Mouse (Mus musculus) cerebellum, adult 11 months (tissue): Measurements from ENCODE around the gene Ooep.
"Not testable (repeated sequence)": the region's sequence is repeated elsewhere in the genome, so short reads cannot be mapped to it uniquely, and the experiment has no call there.

Experiments
- DNase-seq: peaks from one replicate; pipeline ENCODE4 v3.0.0; 2022

Gene Ooep

DNA sequence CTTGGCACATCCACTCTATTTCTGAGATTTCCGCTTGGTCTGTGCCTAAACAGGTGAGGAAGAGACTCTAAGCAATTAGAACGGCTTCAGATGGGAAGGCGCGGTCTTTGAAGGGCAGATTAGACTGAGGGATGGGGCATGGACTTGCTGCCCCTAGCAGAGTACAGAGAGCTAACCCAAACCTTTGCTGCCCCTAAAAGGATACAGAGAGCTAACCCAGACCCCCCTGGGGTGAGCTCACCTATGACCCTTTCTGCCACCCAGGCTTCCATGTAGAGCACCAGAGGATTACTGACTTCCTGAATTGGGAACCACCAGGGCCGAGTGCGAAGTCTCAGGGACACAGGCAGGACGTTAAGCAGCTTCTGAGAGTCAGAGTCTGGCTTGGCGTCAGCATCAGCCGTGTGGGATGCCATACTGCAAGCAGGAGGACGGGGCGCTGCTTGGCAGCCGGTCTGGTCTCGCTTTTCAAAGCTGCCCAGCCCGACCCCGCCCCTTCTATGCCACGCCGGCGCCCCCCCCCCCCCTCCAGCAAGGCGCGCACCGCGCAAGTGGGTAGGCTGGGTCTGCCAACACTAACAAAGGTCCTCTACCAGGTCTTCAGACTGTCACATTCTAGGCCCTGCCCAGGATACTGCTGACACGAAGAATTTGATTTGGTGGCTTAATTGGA lies at the start of gene Ooep:
Ooep (minus strand) TSS at position 613 of the 673 bp plus-strand sequence.
- DNase-seq: no peak

DNA sequence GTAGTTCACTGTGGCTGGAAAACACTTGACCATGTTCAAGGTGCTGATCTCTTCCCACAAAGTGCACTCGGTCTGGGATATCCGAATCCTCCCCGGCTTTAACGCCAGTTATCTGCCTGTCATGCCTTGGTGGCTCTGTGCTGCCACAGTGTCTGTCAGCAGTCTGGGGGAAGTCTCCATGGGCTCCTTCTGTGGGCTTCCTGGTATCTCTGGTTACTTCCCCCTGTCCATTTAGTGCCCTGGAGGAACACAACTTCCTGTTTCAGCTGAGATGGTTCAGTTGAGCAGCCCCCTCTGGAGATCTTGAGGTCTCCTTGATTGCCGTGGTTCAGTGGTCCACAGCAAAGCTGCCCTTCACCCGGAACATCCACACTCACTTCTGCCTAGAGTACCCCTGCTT lies 49.7 kb upstream of the Ooep start:
- no peak for DNase-seq

DNA sequence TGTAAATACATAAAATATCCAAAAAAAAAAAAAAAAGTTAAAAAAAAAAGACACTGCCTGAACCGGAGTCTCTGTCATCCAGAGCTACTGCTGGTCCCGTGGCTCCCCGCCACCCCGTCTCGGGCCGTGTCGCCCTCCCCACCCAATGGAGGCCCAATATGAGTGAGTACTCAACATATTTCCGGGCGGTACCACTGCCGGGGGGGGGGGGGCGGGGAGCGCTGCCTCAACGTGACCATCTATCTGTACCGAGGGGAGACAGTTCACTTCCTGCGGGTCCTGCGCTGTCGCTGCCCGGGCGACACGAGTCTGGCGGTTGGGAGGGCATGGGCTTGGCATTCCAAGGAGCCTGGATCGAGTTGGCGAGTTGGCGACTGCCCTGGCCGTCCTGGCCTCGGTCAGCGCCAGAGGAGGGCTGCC lies 48.8 kb upstream of the Ooep start:
- DNase-seq: no peak

DNA sequence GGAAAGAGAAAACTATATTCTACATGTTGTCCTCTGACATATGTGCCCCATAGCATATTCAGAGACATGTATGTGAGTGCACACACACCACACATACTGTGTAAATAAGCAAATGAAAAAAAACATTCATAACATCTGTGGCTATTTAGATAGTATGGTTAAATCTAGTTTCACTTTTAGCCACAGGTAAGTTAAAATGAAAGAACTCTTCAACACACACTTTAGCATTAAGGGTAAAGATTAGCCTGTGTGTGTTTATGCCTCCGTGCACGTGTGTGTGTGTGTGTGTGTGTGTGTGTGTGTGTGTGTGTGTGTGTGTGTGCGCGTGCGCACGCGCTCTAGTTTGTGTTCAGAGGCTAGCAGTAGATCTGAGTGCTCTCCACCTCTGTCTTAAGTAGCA lies 23.1 kb upstream of the Ooep start:
- no peak for DNase-seq

DNA sequence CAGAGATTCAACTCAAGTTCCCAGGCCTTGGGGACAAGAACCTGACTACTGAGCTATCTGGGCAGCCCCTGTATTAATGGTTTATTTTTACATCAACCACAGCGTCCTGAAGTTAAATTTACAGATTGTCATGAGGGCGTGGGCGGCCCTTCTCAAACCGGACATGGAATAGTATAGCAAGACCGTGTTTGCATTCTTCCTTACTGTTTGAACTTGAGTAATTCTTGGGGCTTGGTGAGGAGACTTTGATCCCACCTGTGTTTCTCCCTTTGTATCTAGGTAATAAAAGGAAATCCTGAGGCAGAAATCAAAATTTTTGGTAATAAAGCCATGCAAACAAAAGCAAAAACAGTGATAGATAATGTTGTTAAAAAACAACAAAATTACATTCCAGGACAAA lies 22.0 kb upstream of the Ooep start:
- no peak for DNase-seq

DNA sequence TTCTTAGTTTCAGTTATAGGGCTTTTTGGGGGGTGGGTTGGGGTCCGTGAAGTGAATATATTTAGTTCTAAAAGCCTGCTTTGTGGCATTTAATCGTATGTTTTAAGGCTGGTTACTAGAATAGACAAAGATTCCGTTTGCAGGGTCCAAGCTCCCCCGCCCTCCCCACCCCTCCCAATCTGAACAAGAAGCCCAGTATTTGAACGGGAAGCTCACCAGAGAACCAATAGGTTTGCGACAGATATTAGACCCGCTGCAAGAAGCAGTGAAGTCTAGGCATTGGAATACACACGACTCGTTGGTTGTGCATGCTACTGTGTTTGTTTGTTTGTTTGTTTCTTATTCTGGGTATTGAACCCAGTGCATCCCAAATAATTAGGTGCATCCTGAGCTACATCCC lies 18.0 kb upstream of the Ooep start:
- DNase-seq: no peak

DNA sequence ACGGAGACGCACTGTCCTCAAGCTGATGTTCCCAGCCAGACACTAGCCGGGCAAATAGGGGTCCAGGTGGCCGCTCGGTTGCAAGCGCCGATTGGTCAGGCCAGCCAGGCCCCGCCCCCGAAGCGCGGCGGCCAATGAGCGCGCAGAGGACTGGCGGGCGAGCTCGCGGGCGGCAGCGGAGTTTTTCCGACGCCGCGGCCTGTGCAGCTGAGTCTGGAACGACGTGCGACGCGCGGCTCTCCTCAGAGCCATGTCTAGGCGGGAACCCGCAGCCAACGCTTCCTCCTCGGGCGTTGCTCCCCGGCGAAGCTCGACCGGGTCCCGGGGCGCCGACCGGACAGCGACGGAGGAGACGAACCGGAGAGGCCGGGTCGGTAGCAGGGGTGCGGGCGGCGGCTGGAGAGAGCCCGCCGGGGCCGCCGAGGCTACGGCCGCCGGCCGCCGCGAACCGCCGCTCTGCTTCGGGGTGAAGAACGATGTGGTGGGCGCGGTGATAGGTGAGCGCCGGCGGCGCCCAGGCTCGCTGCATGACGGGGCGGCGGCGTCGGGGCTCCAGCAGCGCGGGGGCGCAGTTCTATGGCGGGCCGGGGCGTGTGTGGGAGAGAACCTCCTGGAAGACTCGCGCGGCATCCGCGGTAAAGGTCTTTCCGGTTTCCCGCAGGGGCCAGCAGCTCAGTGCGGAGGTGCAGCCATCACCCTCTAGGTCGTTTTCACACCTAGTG lies 17.3 kb upstream of the Ooep start, which contains the start of gene Ddx43:
Ddx43 (plus strand) TSS at position 148 of the 722 bp plus-strand sequence.
- DNase-seq: no peak

DNA sequence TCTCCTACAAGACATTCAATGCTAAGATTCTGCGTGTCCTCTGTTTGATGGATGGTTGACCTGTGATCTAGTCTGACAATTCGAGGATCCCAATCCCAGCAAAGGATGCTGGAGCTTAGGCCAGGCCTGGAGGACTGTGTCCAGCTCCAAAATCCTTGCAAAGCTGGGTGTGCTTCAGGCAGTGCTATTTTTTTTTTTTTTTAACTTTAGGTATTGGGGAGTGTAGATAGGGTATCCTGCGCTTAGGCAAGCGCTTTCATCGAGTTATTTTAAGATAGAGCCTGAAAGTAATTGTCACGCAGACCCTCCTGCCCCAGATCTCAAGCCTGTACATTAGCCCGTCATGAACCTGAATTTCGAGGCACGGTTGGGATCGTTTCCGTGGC lies 16.7 kb upstream of the Ooep start:
- no peak for DNase-seq

DNA sequence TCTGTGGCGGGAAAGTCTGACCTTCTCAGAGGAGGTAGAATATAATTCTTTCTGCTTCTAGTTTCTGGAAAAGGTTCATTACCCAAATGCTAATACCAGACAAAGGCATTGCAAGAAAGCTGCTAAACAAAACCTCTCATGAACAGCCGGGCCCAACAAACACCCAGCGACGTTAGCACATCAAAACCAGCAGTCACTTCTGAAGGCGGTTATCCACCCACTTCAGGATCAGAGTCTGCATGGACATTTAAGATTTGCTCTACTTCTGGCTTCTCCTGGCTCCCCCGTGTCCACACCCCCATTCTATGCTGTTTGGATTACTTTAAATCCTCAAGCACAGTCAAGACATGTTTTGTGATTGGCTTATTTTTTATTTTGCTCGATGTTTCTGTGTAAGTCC lies 16.1 kb upstream of the Ooep start:
- no peak for DNase-seq

DNA sequence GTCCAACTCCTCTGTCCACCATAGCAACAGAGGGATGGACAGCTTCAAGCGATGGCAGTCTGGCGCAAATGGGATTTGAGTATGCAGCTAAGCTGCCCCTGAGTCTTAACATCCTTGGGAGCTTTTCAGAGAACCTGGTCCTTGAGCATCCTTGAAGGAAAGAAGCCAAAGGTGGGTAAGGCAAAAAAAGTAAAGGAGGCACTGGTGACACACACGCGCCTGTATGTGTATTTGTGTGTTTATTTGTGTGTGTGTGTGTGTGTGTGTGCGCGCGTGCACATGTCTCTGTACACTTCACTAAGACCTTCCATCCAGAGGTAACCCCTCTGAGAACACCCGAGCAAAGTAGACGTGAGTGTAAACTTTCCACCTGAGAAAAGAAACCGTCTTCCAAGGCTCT lies 15.2 kb upstream of the Ooep start:
- DNase-seq: no peak

DNA sequence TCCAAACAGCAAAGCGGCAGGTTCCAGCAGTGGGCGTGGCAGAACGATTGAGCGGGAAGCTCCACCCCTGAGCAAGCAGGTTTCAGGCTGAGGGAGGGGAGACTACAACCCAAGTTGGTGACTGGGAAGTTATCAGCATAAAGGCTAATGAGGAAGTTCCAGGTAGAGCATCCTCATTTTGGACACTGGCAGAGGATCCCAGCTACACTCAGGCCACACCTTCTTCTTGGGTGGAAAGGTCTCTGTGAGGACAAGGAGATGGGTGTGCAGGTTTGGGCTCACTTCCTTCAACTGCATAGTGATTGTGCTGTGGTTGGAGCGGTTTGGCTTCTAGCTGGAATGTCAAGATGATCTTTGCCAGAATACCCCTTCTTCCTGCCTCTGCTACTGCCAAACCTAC lies 11.5 kb upstream of the Ooep start:
- no peak for DNase-seq

DNA sequence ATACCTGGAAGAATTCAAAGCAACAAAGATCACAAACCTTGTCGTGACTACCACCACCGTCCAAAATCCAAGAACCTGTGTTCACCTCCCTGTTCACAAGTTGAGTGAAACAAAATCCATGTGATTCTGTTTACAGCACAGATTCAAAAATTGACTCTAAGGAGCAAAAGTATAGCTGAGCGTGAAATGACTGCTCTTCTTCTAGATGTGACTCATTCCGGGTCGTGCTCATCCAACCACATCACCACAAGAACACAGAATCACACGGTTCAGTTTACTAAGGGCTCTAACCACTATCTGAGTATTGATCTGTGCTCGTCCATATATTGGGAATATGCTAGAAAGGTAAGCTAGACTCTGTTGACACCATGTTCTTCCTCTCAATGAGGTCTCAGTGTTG lies 8.4 kb upstream of the Ooep start:
- DNase-seq: no peak

DNA sequence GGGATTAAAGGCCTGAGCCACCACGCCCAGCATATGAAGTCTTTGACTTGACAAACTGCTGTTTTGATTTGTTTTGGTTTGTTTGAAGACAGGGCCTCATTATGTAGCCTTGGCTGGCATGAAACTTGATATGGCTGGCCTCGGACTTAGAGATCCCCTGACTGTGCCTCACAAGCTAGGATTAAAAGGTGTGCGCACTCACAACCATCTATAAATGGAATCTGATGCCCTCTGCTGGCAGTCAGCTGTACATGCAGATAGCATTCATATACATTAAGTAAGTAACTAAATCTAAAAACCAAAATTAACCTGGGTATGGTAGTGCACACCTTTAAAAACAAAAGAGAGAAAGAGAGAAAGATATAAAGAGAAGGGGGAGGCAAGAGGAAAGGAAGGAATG lies 7.4 kb upstream of the Ooep start:
- DNase-seq: no peak

DNA sequence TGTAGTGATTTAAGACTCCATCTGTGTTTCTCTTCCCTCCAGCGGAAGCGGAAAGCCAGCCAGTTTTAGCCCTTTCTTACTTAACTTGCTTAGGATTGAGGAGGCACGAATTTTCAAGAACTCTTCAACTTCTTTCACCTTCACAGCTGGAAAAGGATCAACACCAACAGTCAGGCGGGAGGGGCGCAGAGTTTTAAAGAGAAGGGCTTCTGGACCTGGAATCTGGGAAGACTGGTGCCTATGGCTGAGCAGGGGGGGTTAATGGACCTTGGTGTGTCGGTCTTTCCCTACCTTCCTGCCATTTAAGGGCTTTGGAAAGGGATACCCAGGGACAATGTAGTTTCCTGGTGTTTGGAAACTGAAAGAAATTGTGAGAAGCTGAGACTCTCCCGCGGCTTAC lies 979 bp downstream of the Ooep start:
- DNase-seq: no peak

DNA sequence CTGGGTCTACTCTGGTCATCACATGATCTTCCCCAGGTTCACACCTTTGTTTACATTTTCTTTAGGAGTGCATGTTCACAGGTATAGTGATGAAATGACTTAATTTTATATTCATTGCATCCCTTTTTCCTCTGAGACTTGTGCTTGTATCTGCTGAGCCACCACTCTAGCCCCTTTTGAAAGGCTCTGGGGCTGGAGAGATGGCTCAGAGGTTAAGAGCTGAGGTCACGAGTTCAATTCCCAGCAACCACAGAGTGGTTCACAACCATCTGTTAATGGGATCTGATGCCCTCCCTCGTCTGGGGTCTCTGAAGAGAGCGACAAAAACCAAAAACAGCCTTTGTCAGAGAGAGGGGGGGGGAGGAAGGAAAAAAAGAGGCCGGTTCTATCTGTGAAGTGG lies 3.0 kb downstream of the Ooep start:
- DNase-seq: no peak

DNA sequence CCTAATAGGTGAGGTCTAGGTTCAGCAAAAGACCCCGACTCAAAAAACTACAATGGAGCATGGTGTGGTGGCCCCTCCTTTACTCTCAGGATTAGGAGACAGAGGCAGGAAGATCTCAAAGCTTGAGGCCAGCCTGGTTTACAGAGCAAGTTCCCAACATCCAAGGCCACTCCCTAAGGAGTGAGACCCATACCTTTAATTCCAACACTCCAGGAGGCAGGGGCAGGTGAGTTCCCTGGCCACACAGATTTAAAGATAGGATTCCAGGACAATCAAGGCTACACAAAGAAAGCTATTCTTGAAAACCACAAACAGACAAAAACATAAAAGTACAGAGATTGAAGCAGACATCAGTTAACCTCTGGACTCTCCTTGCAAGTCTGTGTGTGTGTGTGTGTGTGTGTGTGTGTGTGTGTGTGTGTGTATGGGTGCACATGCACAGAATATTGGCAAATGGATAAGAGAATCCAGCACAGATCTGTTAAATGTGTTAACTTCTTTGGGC lies 3.6 kb downstream of the Ooep start:
- DNase-seq: no peak

DNA sequence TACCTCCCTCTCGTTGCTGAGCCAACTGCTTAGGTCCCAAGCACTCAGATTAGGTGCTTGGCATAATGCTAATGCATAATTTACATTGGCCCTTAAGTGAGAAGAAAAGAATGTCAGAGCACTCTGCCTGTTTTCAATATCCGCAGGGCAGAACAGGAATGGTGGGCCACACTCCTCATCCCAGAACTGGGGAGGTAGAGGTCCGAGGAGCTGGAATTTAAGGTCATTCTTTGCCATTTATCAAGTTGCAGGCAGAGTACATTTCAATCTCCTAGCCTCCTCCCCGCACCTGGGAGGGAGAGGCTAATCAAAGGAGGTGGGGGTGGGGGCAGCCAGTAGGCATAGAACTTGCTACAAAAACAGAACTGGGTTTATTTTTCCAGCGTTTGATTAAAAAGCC lies 4.1 kb downstream of the Ooep start:
- no peak for DNase-seq

DNA sequence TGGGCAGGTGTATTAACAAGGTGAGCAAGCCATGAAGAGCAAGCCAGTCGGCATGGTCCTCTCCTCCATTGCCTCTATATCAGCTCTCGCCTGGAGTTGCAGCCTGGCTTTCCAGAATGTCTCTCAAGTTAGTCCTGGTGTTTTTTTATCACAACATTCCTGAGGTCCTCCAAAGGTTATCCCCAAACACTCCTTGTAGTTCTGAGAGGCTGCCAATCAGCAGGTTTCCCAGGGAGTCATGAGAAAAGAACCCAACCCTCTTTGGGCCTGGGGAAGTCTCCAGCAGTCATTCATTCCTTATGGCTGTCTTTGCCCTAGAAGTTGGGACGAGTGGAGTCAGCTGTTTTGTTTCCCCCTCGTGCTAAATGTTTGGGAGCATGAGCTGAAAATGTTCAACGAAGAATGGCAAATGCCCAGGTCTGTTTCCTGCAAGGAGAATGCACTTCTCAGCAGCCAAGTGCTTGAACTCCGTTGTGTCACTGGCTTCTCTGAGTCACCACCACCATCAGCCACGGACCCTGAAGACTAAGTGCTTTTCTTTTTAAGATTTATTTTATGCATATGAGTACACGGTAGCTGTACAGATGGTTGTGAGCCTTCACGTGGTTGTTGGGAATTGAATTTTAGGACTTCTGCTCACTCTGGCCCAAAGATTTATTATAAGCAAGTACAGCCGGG lies 5.6 kb downstream of the Ooep start:
- no peak for DNase-seq

DNA sequence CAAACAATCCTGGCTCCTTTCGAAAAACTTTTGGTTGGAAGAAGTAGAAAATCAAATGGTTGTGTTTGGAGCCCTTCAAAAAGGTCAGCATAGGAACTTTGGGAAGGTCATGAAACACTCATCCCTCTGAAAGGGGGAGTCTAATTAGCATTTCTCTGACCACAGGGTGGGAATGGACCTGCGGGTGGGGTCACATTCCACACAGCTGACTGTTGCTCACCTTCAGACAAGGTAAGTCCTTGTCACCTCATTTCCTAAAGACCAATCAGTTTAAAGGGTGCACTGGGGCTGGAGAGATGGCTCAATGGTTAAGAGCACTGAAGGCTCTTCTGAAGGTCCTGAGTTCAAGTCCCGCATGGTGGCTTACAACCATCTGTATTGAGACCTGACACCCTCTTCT lies 7.1 kb downstream of the Ooep start:
- no peak for DNase-seq

DNA sequence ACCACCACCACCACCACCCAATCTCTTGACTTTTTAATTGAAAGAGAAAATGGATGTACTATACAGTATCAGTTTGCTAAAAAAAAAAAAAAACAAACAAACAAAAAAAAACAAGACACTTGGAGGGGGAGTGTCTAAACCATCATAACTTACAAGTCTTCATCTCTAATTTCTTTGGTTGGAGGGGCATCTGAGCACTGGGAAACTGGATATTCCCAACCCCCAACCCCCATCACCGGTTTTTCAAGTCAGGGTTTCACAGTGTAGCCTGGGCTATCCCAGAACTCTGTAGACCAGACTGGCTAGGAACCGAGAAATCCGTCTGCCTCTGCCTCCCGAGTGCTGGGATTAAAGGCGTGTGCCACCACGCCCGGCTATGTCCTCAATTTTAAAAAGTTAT lies 8.7 kb downstream of the Ooep start:
- DNase-seq: no peak

DNA sequence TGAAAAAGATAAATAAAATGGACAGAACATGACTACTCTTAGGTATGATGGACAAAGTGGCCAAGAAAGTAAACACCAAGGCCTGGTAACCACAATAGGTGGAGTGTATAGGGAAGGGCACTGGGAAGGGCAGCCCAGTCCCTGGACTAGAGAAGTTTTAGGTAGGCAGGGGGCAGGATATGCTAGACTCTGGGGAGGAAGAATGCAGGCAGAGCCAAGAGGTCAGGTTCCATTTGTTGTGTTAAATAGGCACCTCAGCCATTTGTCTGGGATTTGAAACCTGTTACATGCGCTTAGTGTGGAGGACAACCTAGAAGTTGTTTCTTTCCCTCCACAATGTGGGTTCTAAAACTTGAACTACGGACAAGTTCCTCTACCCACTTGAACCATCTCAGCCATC lies 9.2 kb downstream of the Ooep start:
- no peak for DNase-seq

DNA sequence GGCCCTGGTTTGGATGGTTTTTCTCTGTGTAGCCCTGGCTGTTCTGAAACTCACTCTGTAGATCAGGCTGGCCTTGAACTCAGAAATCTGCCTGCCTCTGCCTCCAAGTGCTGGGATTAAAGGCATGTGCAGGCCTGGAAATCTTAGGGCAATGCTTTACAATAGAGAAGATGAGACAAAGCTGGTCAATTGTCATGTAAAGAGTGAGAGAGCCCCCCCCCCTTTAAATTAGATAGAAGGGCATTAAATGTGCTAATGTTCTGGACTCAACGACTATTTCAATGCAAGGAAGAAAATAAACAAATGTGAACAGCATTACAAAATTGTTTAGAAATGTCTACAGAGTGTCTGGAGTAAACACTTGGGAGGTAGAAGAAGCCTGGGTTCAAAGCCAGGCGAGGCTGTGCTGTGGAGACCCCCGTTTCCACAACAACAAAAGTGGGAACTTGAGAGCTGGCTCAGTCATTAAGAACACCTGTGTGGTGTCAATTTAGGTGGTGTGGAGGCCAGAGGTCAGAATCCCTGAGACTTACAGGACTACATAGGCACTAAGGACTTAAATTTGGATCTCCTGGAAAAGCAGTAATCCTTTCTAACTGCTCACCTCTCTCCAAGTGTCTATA lies 9.7 kb downstream of the Ooep start:
- DNase-seq: no peak

DNA sequence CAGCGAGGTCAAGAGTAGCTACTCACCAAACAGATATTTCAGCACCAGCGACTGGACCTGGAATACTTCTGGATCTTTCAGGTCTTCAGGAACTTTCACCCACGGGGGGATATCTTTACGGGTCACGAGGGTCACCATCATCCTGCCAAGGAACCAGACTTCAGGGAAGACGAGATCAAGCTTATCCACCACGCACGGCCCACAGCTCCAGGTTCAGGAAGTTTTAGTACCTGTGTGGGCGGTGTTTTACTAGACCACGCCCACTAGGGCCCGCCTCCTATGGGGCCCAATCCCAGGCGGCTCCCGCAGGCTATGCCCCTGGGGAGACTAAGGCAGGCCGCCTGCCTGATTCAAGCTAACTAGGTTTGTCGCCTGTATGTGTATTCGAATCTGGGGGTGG lies 10.6 kb downstream of the Ooep start, which contains the start of gene Dppa5a:
Dppa5a (minus strand) TSS at position 219 of the 400 bp plus-strand sequence.
- not testable (repeated sequence) for DNase-seq
